Mouse (Mus musculus) T-helper 17 cell (primary cell): ENCODE measurements at regions not wholly inside any gene's neighbourhood (a gene's known extent, or its start where the extent isn't known, plus 50 kb on each side); places are given as distances from the start of the nearest gene placed in this dataset.

Experiments
- in situ Hi-C, 2 experiments: fragments of 300-600 bp; cut with MboI, MseI; formaldehyde crosslinking; loops; 1 replicate in 1 of 2; 2 replicates in 1 of 2; pipeline ENCODE4 v1.15.1; 2025; ENCODE audit warnings: high pct_unique_total_duplicates in 2 of 2

GRCm38 (mm10) chr10:111419375-111420194 is 53.4 kb upstream of the Nap1l1 start:
- in situ Hi-C loops: loop anchor here in 1 of 2 experiments (10.0 kb wide), 1 partner anchor 455 kb away; no protein-coding TSS in a partner anchor

DNA sequence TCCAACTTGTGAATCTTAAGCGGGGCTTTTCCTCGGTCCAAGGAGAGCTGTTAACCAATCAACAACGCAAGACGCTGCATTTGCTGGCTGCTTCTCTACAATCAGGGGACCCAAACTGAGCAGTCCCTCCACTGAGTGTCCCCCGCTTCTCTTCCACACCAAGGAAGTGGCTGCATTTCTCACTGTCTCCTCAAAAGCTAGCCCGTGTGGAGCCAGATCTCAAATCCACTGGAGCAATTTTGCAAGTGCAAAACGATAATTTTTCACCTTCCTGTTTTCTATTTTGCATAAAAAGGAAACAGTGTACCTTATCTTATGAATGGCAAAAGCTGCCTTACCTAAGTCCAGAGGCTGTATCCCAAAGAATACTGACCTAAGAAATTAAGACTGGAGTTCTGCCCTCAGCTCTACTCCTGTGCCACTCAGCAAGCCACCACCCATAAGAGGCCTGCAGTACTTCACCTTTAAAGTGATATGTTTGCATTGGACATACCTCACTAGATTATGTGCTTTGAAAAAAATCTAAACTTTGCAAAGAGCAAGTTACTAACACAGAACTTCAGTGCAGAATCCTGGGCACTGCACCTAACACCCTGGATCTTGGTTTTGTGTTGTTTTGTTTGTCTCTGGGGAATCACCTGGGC is 52.7 kb upstream of the Nap1l1 start:
- in situ Hi-C loops: loop anchor here in 1 of 2 experiments (10.0 kb wide), 1 partner anchor 456 kb away; no protein-coding TSS in a partner anchor

GRCm38 (mm10) chr10:111422057-111422456 is 51.0 kb upstream of the Nap1l1 start:
- in situ Hi-C loops: loop anchor here in 1 of 2 experiments (10.0 kb wide), 1 partner anchor 457 kb away; no protein-coding TSS in a partner anchor

DNA sequence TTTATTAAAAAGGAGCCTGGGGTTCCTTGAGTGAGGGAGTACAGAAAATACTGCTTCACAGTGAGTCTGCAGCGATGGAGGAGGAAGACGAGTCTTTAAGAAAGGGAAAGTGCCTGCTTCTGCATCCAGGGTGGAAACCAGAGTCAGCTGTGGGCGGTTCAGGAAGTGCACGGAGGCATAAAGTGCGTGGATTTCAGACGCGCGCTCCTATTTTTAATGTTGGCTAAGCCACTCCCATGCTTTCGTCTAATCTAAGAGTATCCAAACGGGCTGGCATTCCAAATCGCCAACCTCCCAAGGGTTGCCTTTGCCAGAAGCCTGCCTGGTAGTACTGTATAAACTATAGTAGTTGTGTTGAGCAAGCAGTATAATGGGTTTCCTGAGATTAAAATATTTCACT is 50.4 kb upstream of the Nap1l1 start:
- in situ Hi-C loops: loop anchor here in 1 of 2 experiments (10.0 kb wide), 1 partner anchor 458 kb away; no protein-coding TSS in a partner anchor
